Mouse (Mus musculus): ENCODE measurements around the gene Gm43302. TPM values are rescaled to one million over a fixed set of nuclear protein-coding genes. Genes with fewer than 3 reads are reported as not detected.
"Not testable (repeated sequence)": the region's sequence is repeated elsewhere in the genome, so short reads cannot be mapped to it uniquely, and the experiment has no call there.

Gene Gm43302
- polyA plus RNA-seq, 1 experiment = 1.5 TPM

GRCm38 (mm10) chr5:105295746-105296145 lies 2.3 kb upstream of the Gm43302 start:
- TF ChIP-seq CTCF (IDR thresholded peaks at IDR 0.05; ENCODE audit: insufficient read depth, low read length) (no peak), POLR2A (IDR thresholded peaks at IDR 0.05; ENCODE audit: borderline replicate concordance, extremely low read depth, low read depth, low read length) (no peak)
- Histone ChIP-seq H3K4me1 (ENCODE audit: control insufficient read depth, insufficient read depth, low read length) (peaks cover 7% of the 10 kb centered on the region), H3K4me3 (replicated peaks; ENCODE audit: extremely low read depth, low read depth, low read length) (no peak overlapping the region)
- peak; percentile 36 for DNase-seq
- WGBS = 54% methylated on average over 3 of the region's 3 CpGs

GRCm38 (mm10) chr5:105292492-105292891 lies 1.0 kb downstream of the Gm43302 start:
- TF ChIP-seq CTCF (IDR thresholded peaks at IDR 0.05; ENCODE audit: insufficient read depth, low read length) (no peak), POLR2A (IDR thresholded peaks at IDR 0.05; ENCODE audit: borderline replicate concordance, extremely low read depth, low read depth, low read length) (no peak)
- DNase-seq = no peak
- Histone ChIP-seq H3K4me3 (replicated peaks; ENCODE audit: extremely low read depth, low read depth, low read length) (no peak overlapping the region), H3K4me1 (ENCODE audit: control insufficient read depth, insufficient read depth, low read length) (peaks cover 5% of the 10 kb centered on the region)
- 91% methylated on average over 1 of the region's 1 CpGs for WGBS

GRCm38 (mm10) chr5:105290921-105291320 lies 2.6 kb downstream of the Gm43302 start:
- H3K4me3 ChIP-seq (replicated peaks; ENCODE audit: extremely low read depth, low read depth, low read length); DNase-seq; H3K4me1 ChIP-seq (ENCODE audit: control insufficient read depth, insufficient read depth, low read length): not testable (repeated sequence)
- WGBS = 84% methylated on average over 3 of the region's 3 CpGs

GRCm38 (mm10) chr5:105260673-105261072 lies 32.8 kb downstream of the Gm43302 start:
- DNase-seq; H3K4me3 ChIP-seq (replicated peaks; ENCODE audit: extremely low read depth, low read depth, low read length); H3K4me1 ChIP-seq (ENCODE audit: control insufficient read depth, insufficient read depth, low read length): not testable (repeated sequence)
- WGBS = 80% methylated on average over 1 of the region's 3 CpGs

- no peak for DNase-seq
- no peak overlapping the region for H3K4me3 ChIP-seq (replicated peaks; ENCODE audit: extremely low read depth, low read depth, low read length)
- TF ChIP-seq POLR2A (IDR thresholded peaks at IDR 0.05; ENCODE audit: borderline replicate concordance, extremely low read depth, low read depth, low read length) (no peak), CTCF (IDR thresholded peaks at IDR 0.05; ENCODE audit: insufficient read depth, low read length) (no peak)
- no peaks in the 10 kb centered on the region for H3K4me1 ChIP-seq (ENCODE audit: control insufficient read depth, insufficient read depth, low read length)
These were observed 41.0 kb downstream of the Gm43302 start for GRCm38 (mm10) chr5:105252491-105252890.

GRCm38 (mm10) chr5:105244741-105245140 lies 48.8 kb downstream of the Gm43302 start:
- not testable (repeated sequence) for H3K4me1 ChIP-seq (ENCODE audit: control insufficient read depth, insufficient read depth, low read length); DNase-seq; H3K4me3 ChIP-seq (replicated peaks; ENCODE audit: extremely low read depth, low read depth, low read length)
- WGBS = 67% methylated on average over 3 of the region's 3 CpGs

GRCm38 (mm10) chr5:105240982-105241381 lies 52.5 kb downstream of the Gm43302 start:
- WGBS = 77% methylated on average over 5 of the region's 5 CpGs
- not testable (repeated sequence) for H3K4me3 ChIP-seq (replicated peaks; ENCODE audit: extremely low read depth, low read depth, low read length); DNase-seq; H3K4me1 ChIP-seq (ENCODE audit: control insufficient read depth, insufficient read depth, low read length)

GRCm38 (mm10) chr5:105239483-105240047 lies 53.9 kb downstream of the Gm43302 start, which contains the start of gene Gbp10:
Gene Gbp10, minus strand, starts transcription at chr5:105239533.
- not testable (repeated sequence) for H3K4me3 ChIP-seq (replicated peaks; ENCODE audit: extremely low read depth, low read depth, low read length); H3K4me1 ChIP-seq (ENCODE audit: control insufficient read depth, insufficient read depth, low read length)
- peak; percentile 3 for DNase-seq

- not testable (repeated sequence) for H3K4me3 ChIP-seq (replicated peaks; ENCODE audit: extremely low read depth, low read depth, low read length); H3K4me1 ChIP-seq (ENCODE audit: control insufficient read depth, insufficient read depth, low read length); DNase-seq
- 76% methylated on average over 1 of the region's 1 CpGs for WGBS
These were observed 55.1 kb downstream of the Gm43302 start for GRCm38 (mm10) chr5:105238402-105238801.

GRCm38 (mm10) chr5:105236040-105236439 lies 57.5 kb downstream of the Gm43302 start:
- not testable (repeated sequence) for DNase-seq; H3K4me1 ChIP-seq (ENCODE audit: control insufficient read depth, insufficient read depth, low read length); H3K4me3 ChIP-seq (replicated peaks; ENCODE audit: extremely low read depth, low read depth, low read length)
- whole genome bisulfite sequencing = 71% methylated on average over 3 of the region's 3 CpGs

- H3K4me3 ChIP-seq (replicated peaks; ENCODE audit: extremely low read depth, low read depth, low read length); H3K4me1 ChIP-seq (ENCODE audit: control insufficient read depth, insufficient read depth, low read length); DNase-seq: not testable (repeated sequence)
- 100% methylated on average over 1 of the region's 3 CpGs for WGBS
These were observed 84.5 kb downstream of the Gm43302 start for GRCm38 (mm10) chr5:105208957-105209356.

GRCm38 (mm10) chr5:105200791-105201355 lies 92.6 kb downstream of the Gm43302 start:
- 63% methylated on average over 4 of the region's 4 CpGs for WGBS
- DNase-seq = not testable (repeated sequence)

GRCm38 (mm10) chr5:105199149-105199548 lies 94.3 kb downstream of the Gm43302 start:
- H3K4me3 ChIP-seq (replicated peaks; ENCODE audit: extremely low read depth, low read depth, low read length); H3K4me1 ChIP-seq (ENCODE audit: control insufficient read depth, insufficient read depth, low read length); DNase-seq: not testable (repeated sequence)
- 94% methylated on average over 1 of the region's 1 CpGs for WGBS

More at GRCm38 (mm10) chr5:105200791-105201355, 92.6 kb downstream of the Gm43302 start:
- H3K4me3 ChIP-seq (replicated peaks; ENCODE audit: extremely low read depth, low read depth, low read length); H3K4me1 ChIP-seq (ENCODE audit: control insufficient read depth, insufficient read depth, low read length): not testable (repeated sequence)

GRCm38 (mm10) chr5:105197915-105198560 lies 95.5 kb downstream of the Gm43302 start:
- H3K4me3 ChIP-seq (replicated peaks; ENCODE audit: extremely low read depth, low read depth, low read length); DNase-seq; H3K4me1 ChIP-seq (ENCODE audit: control insufficient read depth, insufficient read depth, low read length): not testable (repeated sequence)

- DNase-seq; H3K4me3 ChIP-seq (replicated peaks; ENCODE audit: extremely low read depth, low read depth, low read length); H3K4me1 ChIP-seq (ENCODE audit: control insufficient read depth, insufficient read depth, low read length): not testable (repeated sequence)
- 75% methylated on average over 5 of the region's 5 CpGs for WGBS
These were observed 97.2 kb downstream of the Gm43302 start for GRCm38 (mm10) chr5:105196308-105196707.

Data from lung, adult 2 months (tissue).